Mouse (Mus musculus): ENCODE data around the gene Zc3h7a.

- TF ChIP-seq POLR2A (IDR thresholded peaks at IDR 0.05; ENCODE audit: borderline replicate concordance, extremely low read depth, low read depth, low read length): peak; percentile 62; the same call in 1 of the 2 replicates
- TF ChIP-seq CTCF (IDR thresholded peaks at IDR 0.05; ENCODE audit: insufficient read depth, low read length): no peak
Measured at GRCm38 (mm10) chr16:11202571-11203554, 26.7 kb upstream of the Zc3h7a start, which contains the start of gene Rsl1d1.

All from lung, adult 2 months (tissue).